Mouse (Mus musculus): ENCODE data around the gene AY761185. TPM values are rescaled to one million over a fixed set of nuclear protein-coding genes. Genes with fewer than 3 reads are reported as not detected.
"Not testable (repeated sequence)": the region's sequence is repeated elsewhere in the genome, so short reads cannot be mapped to it uniquely, and the experiment has no call there.

The AY761185 gene
- not detected for total RNA-seq (2021)

GRCm38 (mm10) chr8:20944610-20945009 is at the start of gene AY761185:
Gene AY761185 (minus strand): TSS chr8:20944710.
- DNase-seq (ENCODE audit: extremely low spot score in 1 of 2, low spot score in 1 of 2), result no peak

- DNase-seq (ENCODE audit: extremely low spot score in 1 of 2, low spot score in 1 of 2), result not testable (repeated sequence)
Measured at GRCm38 (mm10) chr8:20994042-20994441, 49.5 kb upstream of the AY761185 start.

GRCm38 (mm10) chr8:20979846-20980245 is 35.3 kb upstream of the AY761185 start:
- DNase-seq (ENCODE audit: extremely low spot score in 1 of 2, low spot score in 1 of 2), result no peak

GRCm38 (mm10) chr8:20964531-20964930 is 20.0 kb upstream of the AY761185 start:
- no peak for DNase-seq (ENCODE audit: extremely low spot score in 1 of 2, low spot score in 1 of 2)

GRCm38 (mm10) chr8:20921971-20922370 is 22.5 kb downstream of the AY761185 start, which contains the start of gene Gm6040:
Gene Gm6040 (minus strand): TSS chr8:20922071.
- DNase-seq (ENCODE audit: extremely low spot score in 1 of 2, low spot score in 1 of 2), result no peak

GRCm38 (mm10) chr8:20912288-20912687 is 32.2 kb downstream of the AY761185 start:
- DNase-seq (ENCODE audit: extremely low spot score in 1 of 2, low spot score in 1 of 2), result no peak

GRCm38 (mm10) chr8:20908256-20908655 is 36.3 kb downstream of the AY761185 start:
- DNase-seq (ENCODE audit: extremely low spot score in 1 of 2, low spot score in 1 of 2), result no peak

- no peak for DNase-seq (ENCODE audit: extremely low spot score in 1 of 2, low spot score in 1 of 2)
Measured at GRCm38 (mm10) chr8:20907119-20907518, 37.4 kb downstream of the AY761185 start.

GRCm38 (mm10) chr8:20902527-20902926 is 42.0 kb downstream of the AY761185 start, which contains the start of gene Gm15056:
Gene Gm15056 (minus strand): TSS chr8:20902627.
- no peak for DNase-seq (ENCODE audit: extremely low spot score in 1 of 2, low spot score in 1 of 2)

Other genes with a start within 250 kb of the AY761185 start
- not detected for gene Defb33, start 52.0 kb downstream of the AY761185 start, total RNA-seq (2021)
- not detected for gene Gm15056, start 42.1 kb downstream of the AY761185 start, total RNA-seq (2021)
- not detected for gene Gm6040, start 22.6 kb downstream of the AY761185 start, total RNA-seq (2021)
- not detected for gene Defa21, start 80.8 kb upstream of the AY761185 start, total RNA-seq (2021)
- not detected for gene Defa23, start 110.3 kb upstream of the AY761185 start, total RNA-seq (2021)
- not detected for gene Defa35, start 120.3 kb upstream of the AY761185 start, total RNA-seq (2021)
- not detected for gene Defa25, start 139.7 kb upstream of the AY761185 start, total RNA-seq (2021)
- not detected for gene Gm14851, start 151.3 kb upstream of the AY761185 start, total RNA-seq (2021)
- gene Defa30, start 189.9 kb upstream of the AY761185 start, total RNA-seq (2021), result not detected
- not detected for gene Defa22, start 217.6 kb upstream of the AY761185 start, total RNA-seq (2021)
- gene Defa31, start 246.9 kb upstream of the AY761185 start, total RNA-seq (2021), result not detected